Mouse (Mus musculus) central nervous system, embryonic 18 days (tissue): ENCODE measurements around the gene Nsg1. TPM values are rescaled to one million over a fixed set of nuclear protein-coding genes. Genes with fewer than 3 reads are reported as not detected.

Source experiments
- polyA plus RNA-seq: library from polyadenylated mRNA; depleted of rRNA; stranded (reverse); fragments of >200 nt; gene quantifications from 2 replicates; pipeline ENCODE4 v1.2.3, GENCODE M21; 2012; rRNA removed

Nsg1 gene
- polyA plus RNA-seq: 1,293 and 1,368 TPM in 2 replicates

GRCm38 (mm10) chr5:38159634-38160413 lies at the start of gene Nsg1:
Gene Nsg1 (minus strand): TSS chr5:38159907.

Other genes with a start within 250 kb of the Nsg1 start
- gene Stx18, start 121.2 kb downstream of the Nsg1 start, polyA plus RNA-seq: 30.9 and 33.3 TPM in 2 replicates
- 26.8 and 29.8 TPM in 2 replicates for gene Zbtb49, start 60.5 kb upstream of the Nsg1 start, polyA plus RNA-seq
- gene Lyar, start 60.6 kb upstream of the Nsg1 start, polyA plus RNA-seq: 24.5 and 27.2 TPM in 2 replicates
- 66.2 and 70.3 TPM in 2 replicates for gene Tmem128, start 100.3 kb upstream of the Nsg1 start, polyA plus RNA-seq
- not detected in 2 replicates for gene Otop1, start 116.1 kb upstream of the Nsg1 start, polyA plus RNA-seq
- 0.69 and 0.98 TPM in 2 replicates for gene Drd5, start 159.5 kb upstream of the Nsg1 start, polyA plus RNA-seq